Mouse (Mus musculus) right cerebral cortex, adult 18-20 months (tissue): ENCODE measurements around the gene Gstm5.
"Not testable (repeated sequence)": the region's sequence is repeated elsewhere in the genome, so short reads cannot be mapped to it uniquely, and the experiment has no call there.

Source experiments
- DNase-seq: peaks from one replicate; pipeline ENCODE4 v3.0.0; 2022; ENCODE audit warnings: mixed read lengths

Gene Gstm5

DNA sequence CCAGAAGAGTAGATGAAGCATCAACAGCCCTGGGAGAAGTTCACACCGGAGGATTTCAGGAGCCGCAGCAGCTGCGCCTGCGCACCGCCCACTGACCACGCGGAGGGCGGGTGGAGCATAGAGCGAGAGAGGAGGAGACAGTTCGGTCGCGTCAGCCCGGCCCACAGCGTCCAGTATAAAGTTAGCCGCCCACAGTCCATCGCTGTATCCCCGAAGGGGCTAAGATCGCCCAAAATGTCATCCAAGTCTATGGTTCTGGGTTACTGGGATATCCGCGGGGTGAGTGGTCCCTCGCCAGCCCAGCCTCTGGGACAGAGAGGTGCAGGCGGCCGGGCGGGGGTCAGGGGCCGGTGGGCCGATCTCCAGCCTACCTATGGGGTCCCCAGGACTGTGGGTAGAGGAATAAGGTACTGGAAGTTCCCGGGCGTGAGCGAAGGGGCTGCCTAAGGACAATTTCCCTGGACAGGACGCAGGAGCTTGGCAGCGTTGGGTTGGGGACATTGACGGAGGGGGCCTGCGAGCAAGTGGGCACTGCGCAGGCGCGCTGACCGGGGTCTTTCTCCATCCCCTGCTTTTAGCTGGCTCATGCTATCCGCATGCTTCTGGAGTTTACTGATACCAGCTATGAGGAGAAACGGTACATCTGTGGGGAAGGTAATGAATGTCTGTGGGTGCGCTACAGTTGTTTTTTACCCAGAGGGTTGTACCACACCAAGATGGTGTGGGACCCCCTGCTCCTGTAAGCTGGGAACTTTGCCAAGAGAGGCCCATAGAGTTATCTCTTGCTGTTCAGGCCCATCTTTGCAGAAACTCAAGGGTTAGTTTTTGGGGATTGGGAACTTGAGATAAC, at the start of gene Gstm5:
Gstm5 (plus strand) TSS at position 102 of the 850 bp plus-strand sequence.
- peak; percentile 93 for DNase-seq

DNA sequence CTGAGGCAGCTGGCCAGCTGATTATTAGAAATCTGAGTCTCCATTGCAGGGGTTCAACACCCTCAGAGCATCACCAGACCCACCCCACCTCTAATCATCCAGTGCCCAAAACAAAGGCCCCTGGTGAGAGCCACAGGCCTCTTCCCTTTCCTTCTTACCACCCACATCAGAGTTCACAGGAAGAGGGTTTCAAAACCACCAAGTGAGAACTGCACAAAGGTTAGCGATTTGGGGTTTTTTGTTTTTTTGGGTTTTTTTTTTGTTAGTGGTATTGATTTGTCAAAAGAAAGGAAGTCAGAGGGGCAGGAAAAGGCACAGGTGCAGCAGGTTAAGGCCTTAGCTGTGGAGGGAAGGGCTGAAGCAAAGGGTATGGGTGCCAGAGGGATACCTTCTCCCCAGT, 49.4 kb upstream of the Gstm5 start:
- DNase-seq: no peak

DNA sequence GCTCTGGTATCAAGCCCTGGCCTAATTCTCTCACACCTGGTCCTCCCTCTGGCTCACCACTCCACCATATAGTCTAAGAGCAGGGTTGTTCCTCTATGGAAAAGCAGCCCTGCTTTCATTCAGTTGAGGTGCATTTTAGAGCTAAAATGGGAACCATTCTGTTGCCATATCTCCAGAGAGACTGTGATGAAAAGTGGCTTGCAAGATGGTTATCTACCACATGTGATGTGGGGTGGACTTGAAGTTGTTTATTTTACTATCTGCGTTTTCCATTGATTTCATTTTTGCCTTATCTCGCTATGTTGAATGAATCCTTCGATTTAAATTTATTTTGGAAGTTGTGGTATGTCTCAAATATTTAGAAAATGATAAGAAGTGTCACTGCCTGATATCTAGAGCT, 48.8 kb upstream of the Gstm5 start:
- DNase-seq: no peak

DNA sequence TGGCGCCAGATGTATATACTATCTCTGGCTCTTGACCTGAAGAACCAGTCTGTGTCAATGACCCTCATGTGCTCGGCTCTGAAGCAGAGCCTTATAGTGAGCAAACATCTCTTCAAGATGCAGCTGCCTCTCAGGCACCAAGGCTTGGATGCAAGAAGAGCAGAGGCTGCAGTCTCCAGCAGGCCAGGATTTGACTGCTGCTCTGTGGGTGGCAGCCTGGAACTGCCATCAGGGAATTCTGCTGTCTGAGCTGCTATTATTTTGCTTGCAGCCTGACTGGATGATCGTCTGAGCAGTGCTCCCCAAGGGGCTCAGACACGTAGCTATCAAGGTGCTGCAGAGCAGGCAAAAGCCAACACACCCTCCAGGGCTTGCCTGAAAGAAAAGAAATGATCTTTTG, 47.5 kb upstream of the Gstm5 start:
- peak; percentile 53 for DNase-seq

DNA sequence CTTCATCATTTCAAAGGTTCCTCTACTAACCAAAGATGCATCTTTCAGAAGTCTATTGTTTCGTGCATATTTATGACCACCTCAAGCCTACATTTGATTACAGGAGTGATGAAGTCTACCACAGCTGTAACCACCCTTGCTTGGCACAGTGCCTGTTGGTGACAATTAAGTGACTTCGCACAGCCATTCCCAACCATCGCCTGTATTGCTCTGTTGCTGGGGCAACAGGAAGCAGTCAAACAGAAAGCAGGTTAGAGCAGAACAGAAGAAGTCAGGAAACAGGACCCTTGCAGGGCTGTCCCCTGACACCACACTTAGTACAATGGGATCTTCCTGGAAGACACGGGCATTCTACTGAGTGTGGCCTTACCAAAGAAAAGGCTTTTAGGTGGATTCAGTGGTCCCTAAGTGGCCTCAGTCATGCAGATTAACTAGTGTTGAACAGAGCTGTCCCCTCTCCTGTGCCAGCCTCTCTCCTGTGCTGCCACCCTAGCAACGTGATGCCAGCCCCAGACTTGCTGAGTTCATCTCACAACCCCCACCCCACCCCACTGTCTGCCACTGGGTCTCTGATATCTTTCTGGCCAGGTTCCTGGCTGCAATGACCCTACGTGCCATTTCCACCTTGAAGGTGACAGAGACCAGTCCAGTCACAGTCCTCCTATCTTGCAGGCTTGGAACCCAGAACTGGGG, 46.5 kb upstream of the Gstm5 start:
- no peak for DNase-seq

DNA sequence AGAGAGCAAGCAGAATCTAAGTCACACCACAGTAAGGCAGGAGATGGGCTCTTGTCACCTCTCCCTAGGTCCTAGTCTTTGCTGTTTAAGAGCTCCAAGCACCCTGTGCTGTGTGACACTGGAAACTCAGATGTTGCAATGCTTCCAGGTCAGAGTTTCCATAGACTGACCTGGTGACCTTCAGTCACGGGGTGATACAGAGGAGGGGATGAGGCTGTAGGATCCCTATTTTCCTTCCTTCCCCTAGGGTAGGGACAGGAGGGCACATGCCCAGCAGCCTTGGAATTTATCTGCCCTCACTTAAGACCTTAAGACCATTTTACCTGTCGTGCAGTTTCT, 46.0 kb upstream of the Gstm5 start:
- DNase-seq: no peak

DNA sequence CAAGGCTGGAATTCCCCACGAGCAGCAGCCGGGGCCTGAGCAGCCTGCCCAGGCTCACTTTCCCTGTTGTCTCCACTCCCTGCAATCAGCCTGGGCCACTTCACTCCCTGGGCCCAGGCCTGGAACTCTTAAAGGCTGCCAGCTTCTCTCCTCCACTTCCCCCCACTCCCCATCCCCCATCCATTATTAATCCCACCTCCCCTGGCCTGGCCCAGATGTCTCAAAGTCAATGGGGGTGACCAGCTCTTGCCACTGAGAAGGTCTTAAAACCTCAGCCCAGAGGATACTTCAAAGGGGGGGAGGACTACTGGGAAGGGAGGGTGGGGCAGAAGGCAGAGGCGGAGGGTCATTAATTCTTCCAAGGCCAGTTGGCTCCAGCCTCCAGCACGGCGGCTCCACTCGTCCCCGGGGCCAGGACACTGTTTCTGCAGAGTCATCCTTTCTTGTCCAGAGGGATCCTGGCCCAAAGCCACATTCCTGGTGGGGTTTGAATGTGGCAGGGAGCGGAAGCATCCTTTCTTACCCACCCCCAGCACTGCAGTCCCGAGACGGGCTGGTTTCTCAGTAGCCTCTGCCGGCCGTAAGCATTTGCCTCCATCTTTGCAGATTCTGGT, 45.1 kb upstream of the Gstm5 start:
- no peak for DNase-seq

DNA sequence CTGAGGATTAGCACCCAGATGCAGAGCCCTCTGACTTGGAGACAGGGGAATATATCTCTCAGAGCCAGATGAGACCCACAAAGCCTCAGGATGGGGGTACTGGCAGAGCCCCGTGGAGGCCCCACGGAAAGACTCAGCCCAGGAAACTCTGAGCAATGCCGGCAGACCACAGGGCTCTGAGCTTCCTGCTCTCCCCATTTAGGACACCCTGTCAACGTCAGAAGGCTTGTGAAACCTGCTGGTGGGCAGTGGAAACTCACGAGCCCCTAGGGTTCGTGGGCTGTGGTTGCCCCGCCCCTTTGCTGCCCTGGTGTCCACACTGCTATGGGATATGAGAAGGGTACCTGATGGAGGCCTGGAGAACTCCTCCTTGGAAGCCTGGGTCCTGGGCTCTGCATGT, 42.8 kb upstream of the Gstm5 start:
- DNase-seq: no peak

DNA sequence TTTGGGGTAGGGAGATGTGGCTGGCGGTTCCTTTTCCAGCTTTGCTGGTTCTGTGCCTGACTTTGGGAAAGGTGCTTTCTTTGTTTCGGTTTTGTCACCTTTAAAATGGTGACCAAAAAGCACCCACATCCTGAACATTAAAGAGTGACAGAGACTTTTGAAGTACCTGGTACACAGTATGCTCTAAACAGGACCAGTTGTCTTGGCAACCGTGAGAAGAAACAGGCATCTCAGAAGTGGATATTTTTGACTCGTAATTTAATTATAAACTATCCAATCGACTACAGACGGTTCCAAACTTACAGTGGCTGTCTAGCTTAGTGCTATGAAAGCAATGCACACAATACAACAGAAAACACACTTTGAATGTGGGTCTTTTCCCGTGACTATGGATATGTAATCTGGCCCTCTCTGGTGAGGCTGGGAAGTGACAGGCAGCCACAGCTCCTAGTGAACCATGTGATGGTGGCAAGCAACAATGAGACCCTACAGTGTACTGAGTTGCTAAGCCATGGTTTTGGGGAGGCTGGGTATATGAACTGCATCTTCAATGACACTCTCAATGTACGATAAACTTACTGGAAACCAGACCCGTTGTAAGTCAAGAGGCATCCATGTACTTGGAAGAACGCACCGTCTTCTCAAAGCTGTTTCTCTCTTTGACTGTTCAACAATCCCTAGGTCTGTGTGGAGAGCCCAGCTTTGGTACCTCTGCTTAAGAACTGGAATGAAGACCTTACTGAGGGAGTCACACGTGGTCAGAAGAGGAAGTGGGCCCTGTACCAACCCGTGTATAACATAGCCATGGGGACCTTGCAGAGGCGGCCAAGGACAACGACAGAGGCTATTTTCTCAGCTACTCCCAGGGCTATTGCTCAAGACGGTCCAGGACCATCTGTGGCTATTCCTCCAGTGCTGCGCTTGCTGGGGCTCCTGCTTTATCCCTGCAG, 42.1 kb upstream of the Gstm5 start:
- DNase-seq: no peak

DNA sequence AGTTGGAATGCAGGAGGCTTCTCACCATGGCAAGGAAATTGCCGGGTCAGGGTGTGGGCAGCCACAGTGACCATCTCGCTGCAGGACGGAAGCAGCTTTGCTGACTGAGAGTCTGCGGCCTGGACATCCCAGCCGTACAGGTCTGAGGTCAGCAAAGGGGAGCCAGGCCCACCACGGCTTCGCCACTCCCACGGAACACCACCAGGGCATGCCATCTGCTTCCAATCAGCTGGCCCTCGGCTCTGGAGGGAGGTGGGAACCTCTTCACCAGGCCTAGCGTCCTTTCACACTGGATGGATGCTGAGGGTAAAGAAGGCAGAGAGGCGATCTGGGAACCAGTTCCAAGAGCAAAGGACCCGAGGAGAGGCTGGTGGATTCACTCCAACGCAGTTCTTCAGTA, 40.3 kb upstream of the Gstm5 start:
- DNase-seq: no peak

DNA sequence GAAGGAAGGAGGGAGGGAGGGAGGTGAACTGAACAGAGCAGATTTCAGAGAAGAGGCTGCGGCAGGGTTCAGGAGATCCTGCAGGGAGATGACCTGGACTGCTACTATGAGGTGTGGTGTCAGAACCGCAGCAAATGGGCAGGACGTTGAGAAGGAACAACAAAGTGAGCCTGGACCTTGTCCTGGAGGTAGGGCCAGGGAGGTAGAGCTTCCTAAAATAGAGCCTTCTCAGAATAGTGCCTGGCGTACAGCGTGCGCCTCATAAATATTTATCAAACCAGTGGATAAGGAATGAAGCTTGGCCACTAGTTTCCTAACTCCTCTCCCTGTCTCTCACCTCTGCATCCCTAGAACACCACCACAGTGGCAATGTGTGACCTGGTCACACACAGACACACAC, 38.0 kb upstream of the Gstm5 start:
- DNase-seq: no peak

DNA sequence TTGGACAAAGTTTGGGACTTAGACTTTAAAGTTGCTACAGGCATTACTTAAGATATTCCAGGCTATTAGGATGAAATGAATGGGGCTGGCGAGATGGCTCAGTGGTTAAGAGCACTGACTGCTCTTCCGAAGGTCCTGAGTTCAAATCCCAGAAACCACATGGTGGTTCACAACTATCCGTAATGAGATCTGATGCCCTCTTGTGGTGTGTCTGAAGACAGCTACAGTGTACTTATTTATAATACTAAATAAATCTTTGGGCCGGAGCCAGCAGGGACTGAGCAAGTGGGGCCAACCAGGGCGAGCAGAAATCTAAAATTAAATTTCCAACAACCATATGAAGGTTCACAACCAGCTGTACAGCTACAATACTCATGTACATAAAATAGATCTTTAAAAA, 34.1 kb upstream of the Gstm5 start:
- not testable (repeated sequence) for DNase-seq

DNA sequence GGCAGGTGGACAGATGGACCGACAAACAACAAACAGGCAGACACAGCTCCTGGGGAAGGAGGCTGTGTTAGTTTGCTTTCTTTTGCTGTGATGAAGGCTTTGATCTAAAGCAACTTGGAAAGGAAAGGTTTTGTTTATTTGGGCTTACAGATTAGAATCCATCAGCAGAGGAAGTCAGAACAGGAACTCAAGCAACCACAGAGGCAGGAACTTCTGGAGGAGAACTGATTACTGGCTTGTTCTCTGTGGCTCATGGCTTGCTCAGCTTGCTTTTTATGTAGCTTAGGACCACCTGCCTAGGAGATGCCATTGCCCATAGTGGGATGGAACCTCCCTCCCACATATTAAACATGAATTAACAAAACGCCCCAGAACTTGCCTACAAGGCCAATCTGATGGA, 33.1 kb upstream of the Gstm5 start:
- no peak for DNase-seq

DNA sequence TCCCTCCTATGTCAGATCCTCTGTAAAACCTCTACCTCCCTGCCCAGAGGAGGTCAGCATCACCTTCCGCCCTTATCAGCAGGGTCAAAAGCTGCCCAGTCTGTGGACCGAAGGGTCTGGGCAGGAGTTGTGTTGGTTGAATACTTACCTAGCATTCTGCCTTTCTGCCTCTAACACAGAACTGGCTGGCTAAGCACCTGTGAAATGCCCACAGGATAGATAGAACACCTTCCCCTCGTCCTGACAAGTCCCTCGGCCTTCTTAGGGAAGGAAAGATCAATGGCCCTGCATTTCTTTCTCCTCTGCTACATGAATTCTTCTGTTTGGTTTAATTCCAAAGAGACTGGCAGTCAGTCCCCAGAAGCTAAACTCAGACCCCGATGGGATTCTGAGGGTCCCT, 32.1 kb upstream of the Gstm5 start:
- DNase-seq: no peak

DNA sequence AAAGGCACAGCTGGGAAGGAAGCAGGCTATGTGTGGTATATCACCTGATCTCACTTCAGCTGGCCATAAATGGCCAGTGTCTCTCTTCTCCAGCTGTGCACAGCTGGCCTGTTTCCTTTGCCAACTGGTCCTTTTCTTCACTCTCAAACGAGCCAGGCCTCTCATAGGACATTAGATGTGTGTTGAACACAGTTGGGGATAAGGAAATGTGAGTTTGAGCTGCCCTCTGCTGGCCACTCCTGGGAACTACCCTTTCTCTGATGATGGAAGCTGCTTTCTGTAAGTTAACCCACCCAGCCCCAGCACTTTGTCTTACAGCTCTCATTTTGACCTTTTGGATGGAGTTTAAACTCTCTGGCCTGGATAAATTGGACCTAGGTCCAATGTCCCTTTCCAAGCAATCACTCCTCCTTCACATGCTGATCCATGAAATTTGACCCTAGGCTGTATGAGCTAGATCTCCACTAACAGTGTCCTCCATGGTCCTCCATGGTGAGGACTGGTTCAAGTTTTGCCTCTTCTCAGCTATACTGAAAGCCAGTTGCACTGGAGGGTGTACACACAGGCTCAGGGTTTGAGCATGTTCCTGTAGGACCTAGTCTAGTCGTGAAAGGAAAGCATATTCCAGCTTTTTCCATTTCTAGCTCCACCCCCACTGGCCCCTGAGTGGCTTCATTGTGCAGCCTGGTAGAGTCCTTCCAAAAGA, 31.6 kb upstream of the Gstm5 start:
- peak; percentile 89 for DNase-seq

DNA sequence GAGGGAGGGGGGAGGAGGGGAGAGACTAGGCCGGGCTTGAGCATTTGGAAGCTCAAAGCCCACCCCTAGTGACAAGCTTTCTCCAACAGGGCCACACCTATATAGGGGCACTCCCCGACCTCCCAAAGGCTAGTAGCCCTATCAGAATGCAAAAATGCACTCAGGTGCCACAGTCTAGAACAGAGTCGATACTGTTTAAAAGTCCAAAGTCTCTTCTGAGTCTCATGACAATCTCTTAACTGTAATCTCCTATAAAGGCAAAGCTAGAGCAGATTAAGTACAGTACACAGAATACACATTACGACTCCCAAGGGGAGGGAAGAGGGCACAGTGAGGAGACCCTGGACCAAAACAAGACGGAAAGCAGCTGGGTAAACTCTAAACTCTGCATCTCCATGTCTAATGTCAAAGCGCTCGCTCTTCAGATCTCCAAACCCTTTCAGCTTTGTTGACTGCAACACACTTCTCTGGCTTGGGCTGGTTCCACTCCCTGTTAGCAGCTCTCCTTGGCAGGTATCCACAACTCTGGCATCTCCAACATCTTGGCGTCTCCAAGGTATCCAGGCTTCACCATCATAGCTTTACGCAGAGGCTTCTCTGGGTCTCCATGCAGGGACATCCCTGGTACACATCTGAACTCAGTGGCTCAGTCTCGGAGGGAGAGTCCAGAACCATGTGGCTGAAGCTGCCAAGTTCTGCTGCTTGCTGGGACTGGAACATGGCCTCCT, 30.1 kb upstream of the Gstm5 start:
- no peak for DNase-seq

DNA sequence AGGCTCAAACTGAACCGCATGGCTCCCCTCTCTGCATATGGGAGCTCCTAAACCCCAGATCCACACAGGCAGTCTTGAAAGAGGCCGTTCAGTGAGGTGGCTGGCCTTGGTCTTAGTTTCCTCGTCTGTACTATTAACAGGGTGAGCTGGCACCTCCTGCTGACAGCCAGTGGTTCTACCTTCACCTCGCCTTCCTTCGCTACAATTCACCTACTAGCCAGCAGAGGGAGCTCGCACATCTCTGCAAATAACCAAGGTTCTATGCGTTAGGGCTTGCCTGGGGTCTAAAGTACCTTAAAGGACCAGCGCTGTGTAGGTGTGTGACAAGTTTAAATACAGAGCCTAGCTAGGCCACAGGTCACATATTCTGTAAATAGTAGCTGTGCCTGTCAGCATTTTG, 28.5 kb upstream of the Gstm5 start:
- peak; percentile 89 for DNase-seq

DNA sequence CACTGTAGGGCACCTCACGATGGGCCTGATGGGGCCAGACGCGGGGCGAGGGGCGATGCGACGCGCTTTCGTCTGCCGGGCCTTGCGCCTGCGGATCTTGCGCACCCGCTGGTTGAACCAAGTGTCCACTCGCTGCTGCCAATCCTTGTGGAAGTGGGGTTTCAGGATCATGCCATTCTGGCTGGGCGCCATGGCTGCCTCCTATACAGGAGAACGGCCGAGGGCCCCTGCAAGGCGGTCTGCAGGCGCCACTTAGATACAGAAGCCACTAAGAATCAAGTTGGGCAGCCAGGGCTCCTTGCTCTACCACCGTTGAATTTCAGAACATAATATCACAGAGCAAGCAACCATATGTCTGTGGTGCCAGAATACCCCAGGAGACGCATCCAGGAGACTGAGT, 27.2 kb upstream of the Gstm5 start:
- DNase-seq: no peak

DNA sequence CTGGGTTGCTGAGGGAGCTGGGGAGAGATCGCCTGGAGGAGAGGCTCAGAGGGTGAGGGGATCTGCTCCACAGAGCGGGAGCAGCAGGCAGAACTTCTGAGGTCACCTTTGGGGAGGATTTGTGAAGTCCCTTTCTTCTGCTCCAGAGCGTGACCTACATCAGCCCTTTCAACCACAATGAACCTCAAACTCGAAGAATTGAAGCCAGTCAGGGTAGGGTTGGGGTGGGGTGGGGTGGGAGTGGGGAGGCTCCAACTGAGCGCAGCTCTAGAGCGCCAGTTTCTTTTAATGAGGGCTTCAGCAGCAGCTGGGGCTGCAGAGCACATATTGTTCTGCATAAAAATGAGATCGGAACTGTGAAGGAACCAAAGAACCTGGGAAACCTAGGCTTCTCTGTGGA, 26.5 kb upstream of the Gstm5 start:
- peak; percentile 53 for DNase-seq

DNA sequence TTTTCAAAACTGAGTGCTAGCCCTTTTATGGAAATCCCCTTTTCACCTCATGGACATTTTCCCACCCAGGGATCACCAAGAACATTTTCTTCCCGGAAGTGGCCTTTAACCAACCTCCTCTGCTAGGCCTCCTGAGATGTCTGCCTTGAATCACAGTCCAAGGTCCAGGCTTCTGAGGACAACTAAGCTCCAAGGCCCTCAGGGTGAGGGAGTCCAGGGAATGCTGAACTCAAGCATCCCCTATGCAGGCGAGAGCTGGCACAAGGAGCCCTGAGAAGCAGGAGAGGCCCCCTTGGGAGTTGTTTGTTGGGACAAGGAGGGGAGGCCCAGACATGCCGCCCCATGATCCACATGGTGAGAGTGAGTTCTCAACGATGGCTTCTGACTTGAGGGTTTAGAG, 25.7 kb upstream of the Gstm5 start:
- no peak for DNase-seq
